24 mouse cellular contexts compared by ENCODE assay signal in genomic region chr3:148503432-148503831, GRCm38 (mm10).
"Had no signal": no experiment of that assay in that cellular context is flagged by ENCODE, and none has a peak within 500 bp of the region (broad histone marks: within the 10 kb centered on the region; RNA-seq: fewer than 3 reads in every experiment).

No protein-coding gene starts in this region.

- DNase-seq: kidney, adult 18-20 months; kidney, adult 9 months; kidney, postnatal 25 days; layer of hippocampus, adult 9-11 months; layer of hippocampus, postnatal 36 days; lung, adult 18-20 months; lung, postnatal 10 days; lung, postnatal 36 days; retina, postnatal 1 day; right cerebral cortex, postnatal 25 days; spleen, adult 18-20 months; thymus, postnatal 36 days had no signal

- H3K27ac ChIP-seq: kidney, postnatal 0 days; layer of hippocampus, adult 2 months; left cerebral cortex, adult 2 months; lung, embryonic 15.5 days; midbrain, embryonic 10.5 days; midbrain, embryonic 13.5 days; neural tube, embryonic 13.5 days; stomach, embryonic 15.5 days had no signal

- H3K9ac ChIP-seq: lung, embryonic 15.5 days; midbrain, embryonic 13.5 days; neural tube, embryonic 13.5 days; stomach, embryonic 15.5 days had no signal

- H3K4me2 ChIP-seq: lung, embryonic 15.5 days; midbrain, embryonic 13.5 days; neural tube, embryonic 13.5 days; stomach, embryonic 15.5 days had no signal

- H3K4me1 ChIP-seq: lung, embryonic 15.5 days; midbrain, embryonic 10.5 days; midbrain, embryonic 13.5 days; neural tube, embryonic 13.5 days; stomach, embryonic 15.5 days had no signal

- H3K4me3 ChIP-seq: layer of hippocampus, adult 2 months; left cerebral cortex, adult 2 months; lung, embryonic 15.5 days; midbrain, embryonic 10.5 days; midbrain, embryonic 13.5 days; myocyte; neural tube, embryonic 13.5 days; stomach, embryonic 15.5 days had no signal

- H3K36me3 ChIP-seq: lung, embryonic 15.5 days; midbrain, embryonic 10.5 days; midbrain, embryonic 13.5 days; neural tube, embryonic 13.5 days; stomach, embryonic 15.5 days had no signal

- H3K9me3 ChIP-seq: lung, embryonic 15.5 days; midbrain, embryonic 10.5 days; midbrain, embryonic 13.5 days; neural tube, embryonic 13.5 days; stomach, embryonic 15.5 days had no signal

- H3K27me3 ChIP-seq: lung, embryonic 15.5 days; midbrain, embryonic 13.5 days; neural tube, embryonic 13.5 days; stomach, embryonic 15.5 days had no signal

- ATAC-seq: inflammation-experienced regulatory T-cells, adult 6 months; intestine, embryonic 16.5 days; midbrain, embryonic 13.5 days; midbrain, embryonic 16.5 days had no signal
